Mouse (Mus musculus): Measurements from ENCODE around the gene Farp1. TPM values are rescaled to one million over a fixed set of nuclear protein-coding genes. Genes with fewer than 3 reads are reported as not detected.

The Farp1 gene
- total RNA-seq (2017) = 0.50 TPM in 1 of 2 replicates, not detected in the other

- ATAC-seq (replicated peaks; ENCODE audit: low read depth, poor library complexity, severe bottlenecking) = peak; percentile 71
Observed at GRCm38 (mm10) chr14:121034973-121035662, at the start of gene Farp1. Farp1 (plus strand) TSS chr14:121035200.

GRCm38 (mm10) chr14:120989126-120989525, 45.9 kb upstream of the Farp1 start:
- no peak for ATAC-seq (replicated peaks; ENCODE audit: low read depth, poor library complexity, severe bottlenecking)

- ATAC-seq (replicated peaks; ENCODE audit: low read depth, poor library complexity, severe bottlenecking) = no peak
Observed at GRCm38 (mm10) chr14:120997686-120998085, 37.3 kb upstream of the Farp1 start.

GRCm38 (mm10) chr14:121000561-121001340, 34.2 kb upstream of the Farp1 start:
- ATAC-seq (replicated peaks; ENCODE audit: low read depth, poor library complexity, severe bottlenecking) = no peak

DNA sequence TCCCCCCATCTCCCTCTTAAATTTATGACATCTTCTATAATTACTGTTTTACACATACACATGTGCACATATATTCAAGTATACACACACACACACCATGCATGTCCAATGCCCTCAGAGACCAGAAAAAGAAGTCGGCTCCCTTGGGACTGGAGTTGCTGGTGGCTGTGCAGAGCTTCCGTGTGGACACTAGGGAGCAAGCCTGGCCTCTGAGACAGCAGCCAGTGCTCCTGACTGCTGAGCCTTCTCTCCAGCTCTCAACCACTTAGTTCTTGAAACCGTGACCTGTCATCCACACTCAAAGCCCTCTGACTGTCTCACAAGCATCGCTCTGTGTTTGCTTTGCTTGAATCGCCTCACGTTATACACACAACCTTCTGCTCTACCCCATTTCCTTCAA, 29.4 kb upstream of the Farp1 start:
- ATAC-seq (replicated peaks; ENCODE audit: low read depth, poor library complexity, severe bottlenecking) = no peak

GRCm38 (mm10) chr14:121006021-121006420, 29.0 kb upstream of the Farp1 start:
- no peak for ATAC-seq (replicated peaks; ENCODE audit: low read depth, poor library complexity, severe bottlenecking)

- no peak for ATAC-seq (replicated peaks; ENCODE audit: low read depth, poor library complexity, severe bottlenecking)
Observed at GRCm38 (mm10) chr14:121015114-121015690, 19.8 kb upstream of the Farp1 start.

- ATAC-seq (replicated peaks; ENCODE audit: low read depth, poor library complexity, severe bottlenecking) = no peak
Observed at GRCm38 (mm10) chr14:121022403-121022802, 12.6 kb upstream of the Farp1 start.

GRCm38 (mm10) chr14:121025381-121025780, 9.6 kb upstream of the Farp1 start:
- no peak for ATAC-seq (replicated peaks; ENCODE audit: low read depth, poor library complexity, severe bottlenecking)

- no peak for ATAC-seq (replicated peaks; ENCODE audit: low read depth, poor library complexity, severe bottlenecking)
Observed at GRCm38 (mm10) chr14:121031396-121031795, 3.6 kb upstream of the Farp1 start.

DNA sequence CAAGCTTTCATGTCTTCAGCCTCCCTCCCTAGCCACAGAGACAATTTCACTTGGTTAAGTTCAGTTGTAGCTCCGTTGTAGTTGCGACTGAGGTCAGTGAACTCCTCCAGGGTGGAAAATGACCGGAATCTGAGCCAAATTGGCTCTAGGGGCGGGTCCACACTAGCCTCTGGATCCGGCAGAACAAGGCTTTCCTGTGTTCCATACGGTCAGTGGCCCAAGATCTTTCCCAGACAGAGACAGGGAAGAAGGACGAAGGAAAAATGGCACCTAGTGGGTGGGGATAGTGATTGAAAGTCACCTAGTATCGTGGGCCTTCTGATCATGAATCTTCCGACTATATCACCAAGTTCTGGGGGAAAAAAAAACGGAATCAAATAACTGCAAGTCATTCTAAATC, 475 bp upstream of the Farp1 start:
- no peak for ATAC-seq (replicated peaks; ENCODE audit: low read depth, poor library complexity, severe bottlenecking)

DNA sequence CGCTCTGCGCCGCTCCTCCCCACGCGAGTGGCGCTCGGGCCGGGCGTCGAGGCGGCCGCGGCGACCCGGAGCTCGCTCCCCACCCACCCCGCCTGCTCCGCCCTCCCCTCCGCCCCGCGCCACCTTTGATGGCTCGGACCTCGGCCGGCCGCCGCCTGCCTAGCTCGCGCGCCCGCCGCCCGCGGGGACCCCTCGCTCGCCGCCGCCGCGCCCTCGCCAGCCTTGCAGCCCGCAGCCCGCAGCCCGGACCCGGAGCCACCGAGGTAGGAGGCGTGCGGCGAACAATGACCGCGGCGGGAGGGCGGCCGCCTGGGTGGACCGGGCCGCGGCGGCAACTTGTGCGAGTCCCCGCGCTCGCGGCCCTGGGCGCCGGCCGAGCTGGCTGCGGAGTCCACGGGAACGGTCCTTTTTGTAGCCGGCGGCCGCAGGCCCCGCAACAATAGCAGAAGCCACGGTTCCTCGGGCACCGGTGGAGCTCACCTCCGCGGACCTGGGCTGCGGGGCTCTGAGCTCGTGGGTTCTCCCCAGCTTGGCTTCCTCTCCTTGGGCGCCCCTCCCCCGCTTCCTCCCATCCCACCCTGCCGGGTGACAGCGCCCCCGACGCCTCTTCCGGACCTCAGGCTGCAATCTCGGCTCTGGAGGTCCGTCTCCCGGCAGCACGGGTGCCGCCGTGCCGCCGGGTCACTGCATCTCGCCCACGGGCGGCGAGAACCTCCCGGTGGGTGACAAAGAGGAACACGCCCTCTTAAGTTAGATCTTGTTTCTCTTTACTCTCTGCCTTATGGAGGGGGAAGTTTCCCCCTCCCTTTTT, 868 bp downstream of the Farp1 start:
- peak; percentile 27 for ATAC-seq (replicated peaks; ENCODE audit: low read depth, poor library complexity, severe bottlenecking)

DNA sequence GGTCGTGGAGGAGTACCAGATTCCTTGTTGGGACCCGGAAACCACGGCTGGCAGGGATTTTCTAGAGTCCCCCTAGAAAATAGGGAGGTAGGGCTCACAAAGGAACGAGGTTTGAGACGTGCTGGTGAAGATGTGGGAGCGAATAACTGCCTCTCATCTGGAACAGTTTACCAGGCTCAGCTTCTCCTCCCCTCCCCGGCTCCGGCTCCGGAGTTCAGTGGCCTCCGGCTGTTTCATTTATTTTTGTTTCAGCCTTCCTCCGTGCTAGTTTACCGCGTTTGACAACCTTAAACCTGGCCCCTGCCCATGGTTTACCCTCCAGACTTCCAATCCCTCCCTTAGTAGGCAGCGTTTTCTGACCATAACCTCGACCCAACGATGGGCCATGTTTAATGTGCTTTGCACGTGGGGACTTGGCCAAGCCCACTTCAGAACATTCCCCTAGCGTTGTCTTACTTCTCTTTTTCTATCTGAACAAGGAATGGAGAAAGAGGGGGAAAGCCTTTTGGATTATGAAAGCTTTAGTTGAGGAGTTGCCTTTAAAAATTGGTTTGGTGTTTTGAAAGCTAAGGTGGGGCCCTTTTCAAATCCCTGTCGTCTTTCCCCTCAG, 1.7 kb downstream of the Farp1 start:
- ATAC-seq (replicated peaks; ENCODE audit: low read depth, poor library complexity, severe bottlenecking) = 0 out of 2 replicates have a peak, but pooled peaks have one; percentile 24

- 0 out of 2 replicates have a peak, but pooled peaks have one; percentile 36 for ATAC-seq (replicated peaks; ENCODE audit: low read depth, poor library complexity, severe bottlenecking)
Observed at GRCm38 (mm10) chr14:121037276-121037675, 2.3 kb downstream of the Farp1 start.

DNA sequence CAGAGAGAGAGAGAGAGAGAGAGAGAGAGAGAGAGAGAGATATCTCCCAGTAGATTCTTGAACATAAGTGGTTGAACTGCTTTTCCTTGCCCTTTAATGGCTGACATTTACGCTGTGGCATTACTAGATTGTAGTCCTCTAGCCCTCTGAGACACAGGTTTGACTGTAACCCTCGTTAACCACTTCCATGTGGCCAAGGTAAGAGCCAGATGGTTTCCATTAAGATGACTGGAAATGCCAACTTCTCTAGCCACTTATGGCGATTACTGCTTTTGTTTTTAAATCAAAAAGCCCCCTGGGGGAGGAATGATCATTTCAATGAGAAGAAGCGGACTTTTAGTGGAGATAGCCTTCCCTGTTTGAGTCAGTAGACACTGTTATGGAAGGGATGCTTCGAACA, 3.7 kb downstream of the Farp1 start:
- no peak for ATAC-seq (replicated peaks; ENCODE audit: low read depth, poor library complexity, severe bottlenecking)

DNA sequence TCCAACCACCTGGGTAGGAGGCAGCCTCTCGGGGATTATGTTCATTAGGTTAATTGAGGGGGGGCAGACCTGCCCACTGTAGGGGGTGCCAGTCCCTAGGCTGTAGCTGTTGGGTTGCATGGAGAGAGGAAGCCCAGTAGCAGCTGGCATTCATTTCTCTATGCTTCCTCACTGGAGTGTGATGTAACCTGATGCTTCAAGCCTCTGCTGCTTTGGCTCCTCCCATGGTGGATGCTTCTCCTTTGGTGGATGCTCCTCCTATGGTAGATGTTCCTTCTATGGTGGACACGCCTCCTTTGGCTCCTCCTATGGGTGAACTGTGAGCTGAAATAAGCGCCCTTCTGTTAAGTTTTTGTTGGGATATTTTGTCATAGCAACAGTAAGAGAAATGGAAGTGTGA, 9.1 kb downstream of the Farp1 start:
- 0 out of 2 replicates have a peak, but pooled peaks have one; percentile 39 for ATAC-seq (replicated peaks; ENCODE audit: low read depth, poor library complexity, severe bottlenecking)

- no peak for ATAC-seq (replicated peaks; ENCODE audit: low read depth, poor library complexity, severe bottlenecking)
Observed at GRCm38 (mm10) chr14:121046313-121046961, 11.4 kb downstream of the Farp1 start.

- no peak for ATAC-seq (replicated peaks; ENCODE audit: low read depth, poor library complexity, severe bottlenecking)
Observed at GRCm38 (mm10) chr14:121047780-121048179, 12.8 kb downstream of the Farp1 start.

GRCm38 (mm10) chr14:121051002-121051401, 16.0 kb downstream of the Farp1 start:
- ATAC-seq (replicated peaks; ENCODE audit: low read depth, poor library complexity, severe bottlenecking) = peak; percentile 77
